Mouse (Mus musculus) kidney, adult 2 months (tissue): Measurements from ENCODE around the gene Gm42421. TPM values are rescaled to one million over a fixed set of nuclear protein-coding genes. Genes with fewer than 3 reads are reported as not detected.

Source experiments
- DNase-seq: peaks from one replicate; pipeline ENCODE4 v3.0.0; 2021
- H3K27ac ChIP-seq: fragments of 200-500 bp; 2 replicates; pipeline ENCODE4 v1.5.1; 2012; ENCODE audit warnings: low read depth, low read length, control low read depth, inconsistent platforms; ENCODE audit not compliant: insufficient read depth
- H3K27me3 ChIP-seq: fragments of 200-500 bp; replicated peaks from 2 replicates; pipeline ENCODE4 v1.6.1; 2012; ENCODE audit warnings: mild to moderate bottlenecking, moderate library complexity, low read length, inconsistent platforms; ENCODE audit not compliant: control insufficient read depth, insufficient read depth
- H3K36me3 ChIP-seq: fragments of 200-500 bp; 2 replicates; pipeline ENCODE4 v1.6.1; 2012; ENCODE audit warnings: mild to moderate bottlenecking, moderate library complexity, low read length, inconsistent platforms; ENCODE audit not compliant: control insufficient read depth, insufficient read depth
- H3K4me1 ChIP-seq: fragments of 200-500 bp; 2 replicates; pipeline ENCODE4 v1.6.1; 2011; ENCODE audit warnings: low read length; ENCODE audit not compliant: control insufficient read depth, insufficient read depth
- H3K4me3 ChIP-seq: fragments of 200-500 bp; 2 replicates; pipeline ENCODE4 v1.5.1; 2011; ENCODE audit warnings: mild to moderate bottlenecking, low read depth, low read length, control low read depth; ENCODE audit not compliant: insufficient read depth
- CTCF ChIP-seq: fragments of 200-500 bp; conservative IDR thresholded peaks from 2 replicates; pipeline ENCODE4 v1.5.1; 2011; ENCODE audit warnings: low read depth, mild to moderate bottlenecking, control low read depth, low read length, moderate library complexity, mixed read lengths; ENCODE audit not compliant: insufficient read depth, insufficient read length
- POLR2A ChIP-seq: fragments of 200-500 bp; IDR thresholded peaks from one replicate; pipeline ENCODE4 v1.6.1; 2011; ENCODE audit warnings: low read depth, low read length, control low read depth
- WGBS: fragments of 180-500 bp; shearing (Covaris S2); methylation state at CpG from one replicate; pipeline ENCODE4 v1.1.7; 2018; 5-methylcytosine and 5-hydroxymethylcytosine counted together
- polyA plus RNA-seq: library from polyadenylated mRNA; depleted of rRNA; stranded (reverse); fragments of >200 nt; gene quantifications from 2 replicates; pipeline ENCODE4 v1.2.3, GENCODE M21; 2012

Gene Gm42421
- polyA plus RNA-seq, 1 experiment, result not detected

- Histone ChIP-seq H3K27ac (no peak overlapping the region), H3K36me3 (no peaks in the 10 kb centered on the region), H3K27me3 (no peaks in the 10 kb centered on the region), H3K4me3 (no peak overlapping the region), H3K4me1 (no peaks in the 10 kb centered on the region)
- WGBS, result 86% methylated on average over 9 of the region's 9 CpGs
- TF ChIP-seq CTCF, result no peak
- no peak for TF ChIP-seq POLR2A
- no peak for DNase-seq
Observed at GRCm38 (mm10) chr5:143936156-143936555, 8.2 kb downstream of the Gm42421 start.

DNA sequence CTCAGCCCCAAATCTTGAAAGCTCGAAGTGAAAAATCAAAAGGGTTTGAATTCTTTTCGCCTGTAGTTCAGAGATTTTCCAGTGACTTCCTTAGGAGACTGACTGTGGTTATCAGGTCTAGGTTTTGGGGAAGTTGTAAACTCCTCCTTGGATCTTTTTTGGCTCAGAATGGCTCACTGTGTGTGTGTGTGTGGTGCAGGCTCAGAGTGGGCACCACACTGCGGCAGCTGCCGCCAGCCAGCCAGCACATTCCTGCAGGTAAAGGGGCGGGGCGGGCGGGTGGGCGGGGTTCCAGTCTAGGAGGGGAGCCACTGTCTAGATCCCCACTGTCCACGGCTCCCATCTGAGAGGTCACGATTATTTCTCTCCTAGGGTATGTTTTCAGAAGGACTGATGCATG is 13.6 kb downstream of the Gm42421 start:
- Histone ChIP-seq H3K36me3 (no peaks in the 10 kb centered on the region), H3K27me3 (no peaks in the 10 kb centered on the region), H3K27ac (no peak overlapping the region), H3K4me3 (no peak overlapping the region), H3K4me1 (no peaks in the 10 kb centered on the region)
- no peak for TF ChIP-seq CTCF
- TF ChIP-seq POLR2A, result no peak
- WGBS, result 18% methylated on average over 10 of the region's 10 CpGs
- DNase-seq, result no peak

DNA sequence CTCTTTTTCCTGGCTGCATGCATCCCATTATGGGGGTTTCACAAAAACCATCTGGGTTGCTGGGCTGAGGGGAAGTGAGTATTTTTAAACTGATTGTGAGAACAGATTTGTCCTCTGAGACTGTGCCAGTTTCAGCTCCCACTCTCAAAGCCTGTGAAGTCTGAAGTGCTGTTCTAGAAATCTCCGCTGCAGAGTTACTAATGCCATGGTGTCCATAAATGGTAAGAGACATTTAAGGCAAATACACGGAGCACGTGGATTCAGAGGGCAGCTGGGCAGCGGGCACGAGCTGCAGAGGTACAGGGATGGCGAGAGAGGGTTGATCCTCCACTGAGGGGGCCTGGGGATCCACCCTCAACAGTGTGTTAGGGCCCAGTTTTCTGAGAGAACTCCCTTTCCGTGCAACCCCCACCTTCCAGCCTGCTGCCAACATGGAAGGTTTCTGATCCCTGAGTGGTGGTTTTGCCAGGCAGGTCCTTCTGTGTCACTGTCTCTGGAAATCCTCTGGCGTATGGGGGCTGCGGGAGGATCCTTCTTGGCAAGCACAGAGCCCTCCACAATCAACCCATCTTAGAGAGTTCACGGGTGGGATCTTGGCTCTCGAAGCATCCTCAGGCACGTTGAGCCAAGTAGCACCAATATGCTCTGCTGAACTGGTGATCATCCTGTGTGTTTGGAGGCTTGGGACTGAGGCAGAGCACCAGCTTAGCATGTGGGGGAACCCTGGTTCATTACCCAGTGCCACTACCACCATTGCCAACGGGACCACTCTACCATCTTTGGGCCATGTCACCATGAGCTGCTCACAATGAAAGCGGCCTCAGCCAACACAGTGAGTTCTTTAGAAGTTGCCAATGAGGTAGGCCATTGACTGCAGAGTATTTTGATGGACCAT is 15.5 kb downstream of the Gm42421 start:
- no peak for TF ChIP-seq POLR2A
- no peak for TF ChIP-seq CTCF
- DNase-seq, result no peak
- H3K4me1 ChIP-seq, result no peaks in the 10 kb centered on the region
- H3K4me3 ChIP-seq, result no peak overlapping the region
- H3K27me3 ChIP-seq, result no peaks in the 10 kb centered on the region
- 89% methylated on average over 14 of the region's 14 CpGs for WGBS
- H3K36me3 ChIP-seq, result no peaks in the 10 kb centered on the region
- no peak overlapping the region for H3K27ac ChIP-seq

DNA sequence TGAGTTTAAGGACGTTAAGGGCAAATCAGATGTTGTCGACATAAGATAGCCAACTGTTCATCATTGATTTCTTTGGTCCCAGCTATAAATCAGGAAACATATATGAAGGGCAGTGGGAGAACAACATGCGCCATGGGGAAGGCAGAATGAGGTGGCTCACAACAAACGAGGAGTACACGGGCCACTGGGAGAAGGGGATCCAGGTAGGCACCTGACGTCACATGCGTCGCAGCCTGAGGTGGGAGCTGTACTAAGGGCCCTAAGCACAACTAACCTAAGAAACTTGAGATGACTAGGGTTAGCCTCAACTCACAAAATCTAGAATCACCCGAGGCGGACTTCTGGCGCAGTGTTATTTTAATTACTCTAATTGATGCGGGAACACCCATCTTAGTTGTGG is 20.4 kb downstream of the Gm42421 start:
- no peak overlapping the region for H3K27ac ChIP-seq
- no peaks in the 10 kb centered on the region for H3K4me1 ChIP-seq
- no peak overlapping the region for H3K4me3 ChIP-seq
- TF ChIP-seq CTCF (no peak), POLR2A (no peak)
- no peak for DNase-seq
- WGBS, result 80% methylated on average over 12 of the region's 12 CpGs
- no peaks in the 10 kb centered on the region for H3K27me3 ChIP-seq
- no peaks in the 10 kb centered on the region for H3K36me3 ChIP-seq

GRCm38 (mm10) chr5:143950016-143950415 is 22.0 kb downstream of the Gm42421 start:
- Histone ChIP-seq H3K36me3 (no peaks in the 10 kb centered on the region), H3K27me3 (no peaks in the 10 kb centered on the region), H3K4me1 (no peaks in the 10 kb centered on the region), H3K4me3 (no peak overlapping the region), H3K27ac (no peak overlapping the region)
- WGBS, result 44% methylated on average over 5 of the region's 5 CpGs
- DNase-seq, result no peak
- TF ChIP-seq POLR2A (no peak), CTCF (no peak)

GRCm38 (mm10) chr5:143957101-143957500 is 29.1 kb downstream of the Gm42421 start:
- no peak for DNase-seq
- no peak for TF ChIP-seq POLR2A
- TF ChIP-seq CTCF, result no peak
- Histone ChIP-seq H3K27ac (no peak overlapping the region), H3K27me3 (no peaks in the 10 kb centered on the region), H3K36me3 (no peaks in the 10 kb centered on the region), H3K4me1 (no peaks in the 10 kb centered on the region), H3K4me3 (no peak overlapping the region)
- 91% methylated on average over 6 of the region's 6 CpGs for WGBS

GRCm38 (mm10) chr5:143959551-143959950 is 31.6 kb downstream of the Gm42421 start:
- DNase-seq, result no peak
- H3K36me3 ChIP-seq, result no peaks in the 10 kb centered on the region
- no peak for TF ChIP-seq POLR2A
- TF ChIP-seq CTCF, result no peak
- 93% methylated on average over 11 of the region's 11 CpGs for WGBS
- no peak overlapping the region for H3K27ac ChIP-seq
- H3K4me3 ChIP-seq, result no peak overlapping the region
- no peaks in the 10 kb centered on the region for H3K27me3 ChIP-seq
- no peaks in the 10 kb centered on the region for H3K4me1 ChIP-seq
